Mouse (Mus musculus) lung, adult 2 months (tissue): ENCODE measurements around the gene Rabep1.

Experiments used
- CTCF ChIP-seq: fragments of 200-500 bp; IDR thresholded peaks from 2 replicates; pipeline ENCODE4 v1.5.1; 2011; ENCODE audit warnings: mild to moderate bottlenecking, low read length, control low read depth; ENCODE audit not compliant: insufficient read depth
- POLR2A ChIP-seq: fragments of 200-500 bp; IDR thresholded peaks from 2 replicates; pipeline ENCODE4 v1.6.1; 2011; ENCODE audit warnings: low read depth, mild to moderate bottlenecking, control low read depth, low read length, borderline replicate concordance; ENCODE audit errors: extremely low read depth

DNA sequence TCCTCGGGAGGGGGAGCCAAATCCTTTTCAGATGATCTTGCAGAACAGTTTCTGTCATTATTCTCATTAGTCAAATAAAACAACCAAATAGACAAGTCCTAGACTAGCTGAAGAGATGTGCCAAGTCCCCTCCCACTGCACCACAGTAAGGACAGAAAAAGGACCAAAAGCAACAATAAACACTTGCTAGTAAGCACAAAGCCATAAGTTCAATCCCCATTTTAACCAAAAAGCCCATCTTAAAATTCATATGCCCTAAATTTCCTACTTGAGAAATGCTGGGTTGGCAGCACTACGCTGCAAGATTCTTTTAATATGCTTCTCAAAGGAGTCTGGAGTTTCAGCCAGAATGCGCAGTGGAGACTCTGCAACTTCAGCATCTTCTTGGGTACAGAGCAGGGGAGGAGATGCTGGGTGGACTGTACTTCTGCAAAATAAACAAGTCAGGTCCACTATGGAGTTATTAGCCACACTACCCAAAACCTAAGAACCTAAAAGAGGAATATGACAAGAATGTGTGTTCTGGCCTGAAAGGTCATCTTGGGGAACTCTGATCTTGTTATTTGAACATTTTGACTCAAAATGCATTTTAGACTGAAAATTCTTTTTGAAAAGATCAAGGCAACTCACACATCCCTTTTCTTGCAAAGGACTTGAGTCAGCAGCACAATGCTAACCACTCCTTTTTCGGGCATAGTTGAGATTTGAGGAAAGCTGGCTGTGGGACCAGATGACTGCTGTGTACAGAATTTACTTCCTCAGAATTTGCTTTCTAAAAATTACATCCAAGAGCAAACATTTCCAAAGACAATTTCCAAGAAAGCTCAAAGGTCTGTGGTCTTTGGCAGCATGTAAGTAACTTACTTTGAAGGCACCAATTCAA, 100.6 kb downstream of the Rabep1 start:
- TF ChIP-seq POLR2A (no peak), CTCF (no peak)
